Mouse (Mus musculus): Measurements from ENCODE around the gene Slc22a15.
A peak's percentile ranks its signal among the peaks of the same experiment; 100 is the strongest.

Slc22a15 gene

GRCm38 (mm10) chr3:101916525-101916924 lies 7.7 kb downstream of the Slc22a15 start:
- no peak for DNase-seq (ENCODE audit: low spot score)

- DNase-seq (ENCODE audit: low spot score), result no peak
Measured at GRCm38 (mm10) chr3:101915048-101915801, 9.0 kb downstream of the Slc22a15 start.

GRCm38 (mm10) chr3:101914266-101914665 lies 10.0 kb downstream of the Slc22a15 start:
- no peak for DNase-seq (ENCODE audit: low spot score)

GRCm38 (mm10) chr3:101912041-101912440 lies 12.2 kb downstream of the Slc22a15 start:
- no peak for DNase-seq (ENCODE audit: low spot score)

- no peak for DNase-seq (ENCODE audit: low spot score)
Measured at GRCm38 (mm10) chr3:101907049-101907448, 17.2 kb downstream of the Slc22a15 start.

- no peak for DNase-seq (ENCODE audit: low spot score)
Measured at GRCm38 (mm10) chr3:101904776-101905175, 19.5 kb downstream of the Slc22a15 start.

GRCm38 (mm10) chr3:101903091-101903490 lies 21.2 kb downstream of the Slc22a15 start:
- DNase-seq (ENCODE audit: low spot score), result no peak

- DNase-seq (ENCODE audit: low spot score), result no peak
Measured at GRCm38 (mm10) chr3:101902344-101902743, 21.9 kb downstream of the Slc22a15 start.

- no peak for DNase-seq (ENCODE audit: low spot score)
Measured at GRCm38 (mm10) chr3:101897377-101897974, 26.8 kb downstream of the Slc22a15 start.

GRCm38 (mm10) chr3:101896893-101897292 lies 27.4 kb downstream of the Slc22a15 start:
- DNase-seq (ENCODE audit: low spot score), result peak; percentile 18

- no peak for DNase-seq (ENCODE audit: low spot score)
Measured at GRCm38 (mm10) chr3:101895376-101895910, 28.8 kb downstream of the Slc22a15 start.

- no peak for DNase-seq (ENCODE audit: low spot score)
Measured at GRCm38 (mm10) chr3:101885591-101885990, 38.7 kb downstream of the Slc22a15 start.

- DNase-seq (ENCODE audit: low spot score), result no peak
Measured at GRCm38 (mm10) chr3:101885041-101885440, 39.2 kb downstream of the Slc22a15 start.

- DNase-seq (ENCODE audit: low spot score), result no peak
Measured at GRCm38 (mm10) chr3:101883902-101884301, 40.4 kb downstream of the Slc22a15 start.

GRCm38 (mm10) chr3:101881721-101882120 lies 42.5 kb downstream of the Slc22a15 start:
- no peak for DNase-seq (ENCODE audit: low spot score)

- no peak for DNase-seq (ENCODE audit: low spot score)
Measured at GRCm38 (mm10) chr3:101880818-101881217, 43.4 kb downstream of the Slc22a15 start.

GRCm38 (mm10) chr3:101878136-101878535 lies 46.1 kb downstream of the Slc22a15 start:
- no peak for DNase-seq (ENCODE audit: low spot score)

GRCm38 (mm10) chr3:101876459-101877285 lies 47.6 kb downstream of the Slc22a15 start:
- DNase-seq (ENCODE audit: low spot score), result no peak

- no peak for DNase-seq (ENCODE audit: low spot score)
Measured at GRCm38 (mm10) chr3:101875258-101875920, 48.9 kb downstream of the Slc22a15 start.

GRCm38 (mm10) chr3:101873061-101873675 lies 51.1 kb downstream of the Slc22a15 start:
- DNase-seq (ENCODE audit: low spot score), result no peak

GRCm38 (mm10) chr3:101871951-101872350 lies 52.3 kb downstream of the Slc22a15 start:
- DNase-seq (ENCODE audit: low spot score), result no peak

Data from spleen, adult 12 weeks (tissue).